Mouse (Mus musculus) T-helper 1 cell (primary cell): ENCODE measurements around the gene Cnpy4.
"Not testable (repeated sequence)": the region's sequence is repeated elsewhere in the genome, so short reads cannot be mapped to it uniquely, and the experiment has no call there.

Source experiments
- in situ Hi-C: fragments of 300-600 bp; cut with MboI, MseI; formaldehyde crosslinking; loops from one replicate; pipeline ENCODE4 v1.15.1; 2025; ENCODE audit warnings: high pct_unique_total_duplicates

The Cnpy4 gene

GRCm38 (mm10) chr5:138199576-138199975, 12.3 kb downstream of the Cnpy4 start:
- in situ Hi-C loops: no loop called here

GRCm38 (mm10) chr5:138202086-138202485, 14.8 kb downstream of the Cnpy4 start:
- in situ Hi-C loops: no loop called here

- in situ Hi-C loops: loop anchor here (5.0 kb wide), 1 partner anchor 445 kb away; no protein-coding TSS in a partner anchor
These were observed 20.0 kb downstream of the Cnpy4 start for GRCm38 (mm10) chr5:138207253-138207652.

GRCm38 (mm10) chr5:138207873-138208272, 20.6 kb downstream of the Cnpy4 start:
- in situ Hi-C loops: loop anchor here (5.0 kb wide), 1 partner anchor 444 kb away; no protein-coding TSS in a partner anchor

GRCm38 (mm10) chr5:138216632-138217031, 29.3 kb downstream of the Cnpy4 start:
- in situ Hi-C loops: not testable (repeated sequence)

- in situ Hi-C loops: no loop called here
These were observed 32.6 kb downstream of the Cnpy4 start for GRCm38 (mm10) chr5:138219864-138220263.

- in situ Hi-C loops: no loop called here
These were observed 34.8 kb downstream of the Cnpy4 start for GRCm38 (mm10) chr5:138222111-138222510.

GRCm38 (mm10) chr5:138223287-138223686, 36.0 kb downstream of the Cnpy4 start:
- in situ Hi-C loops: no loop called here

GRCm38 (mm10) chr5:138225700-138226099, 38.4 kb downstream of the Cnpy4 start, which contains the start of gene Nxpe5:
TSS of gene Nxpe5 (plus strand) at chr5:138225898.
- in situ Hi-C loops: no loop called here

GRCm38 (mm10) chr5:138226491-138226890, 39.2 kb downstream of the Cnpy4 start:
- in situ Hi-C loops: no loop called here

- in situ Hi-C loops: no loop called here
These were observed 40.1 kb downstream of the Cnpy4 start for GRCm38 (mm10) chr5:138227367-138227766.

GRCm38 (mm10) chr5:138228026-138228425, 40.7 kb downstream of the Cnpy4 start:
- in situ Hi-C loops: no loop called here

- in situ Hi-C loops: no loop called here
These were observed 42.2 kb downstream of the Cnpy4 start for GRCm38 (mm10) chr5:138229511-138229910.

GRCm38 (mm10) chr5:138233778-138234177, 46.5 kb downstream of the Cnpy4 start:
- in situ Hi-C loops: no loop called here

GRCm38 (mm10) chr5:138234224-138234623, 46.9 kb downstream of the Cnpy4 start:
- in situ Hi-C loops: no loop called here

GRCm38 (mm10) chr5:138241511-138241910, 54.2 kb downstream of the Cnpy4 start:
- in situ Hi-C loops: no loop called here
